ENCODE assay signal across 41 mouse cellular contexts in the genomic region with DNA sequence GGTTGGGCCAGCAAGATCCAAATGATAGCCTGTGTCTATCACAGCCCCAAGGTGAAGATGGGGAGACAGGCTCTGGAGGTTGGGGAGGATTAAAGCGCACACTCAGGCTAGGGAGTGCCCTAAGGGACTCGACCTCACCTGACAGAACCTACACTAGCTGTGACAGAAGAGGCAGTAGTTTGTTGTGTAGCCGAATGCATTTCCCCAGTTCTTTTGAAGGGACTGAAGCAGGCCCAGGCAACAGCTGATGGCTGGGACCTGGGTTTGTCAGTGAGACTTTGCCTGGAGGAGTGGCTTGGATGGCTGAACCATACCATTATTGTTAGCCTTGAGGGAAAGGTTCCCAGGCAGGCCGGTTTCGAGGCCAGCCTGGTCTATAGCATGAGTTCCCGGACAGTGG. TPM values are rescaled to one million over a fixed set of nuclear protein-coding genes. Genes with fewer than 3 reads are reported as not detected.
"Had no signal": no experiment of that assay in that cellular context is flagged by ENCODE, and none has a peak within 500 bp of the region (broad histone marks: within the 10 kb centered on the region; RNA-seq: fewer than 3 reads in every experiment).

No protein-coding gene starts in this region.

- H3K4me1 ChIP-seq: hindbrain, embryonic 10.5 days; hindbrain, embryonic 12.5 days; intestine, embryonic 15.5 days; limb, embryonic 13.5 days; limb, embryonic 15.5 days had no signal

- DNase-seq: gastrocnemius, postnatal 10 days; gastrocnemius, postnatal 25 days; heart, adult 18-20 months; heart, postnatal 10 days; heart, postnatal 4 days; kidney, adult 18-20 months; kidney, adult 8-10 months; kidney, postnatal 10 days; kidney, postnatal 25 days; kidney, postnatal 4 days; layer of hippocampus, postnatal 36 days; left cerebral cortex, postnatal 4 days had no signal

- H3K27me3 ChIP-seq: heart, embryonic 12.5 days; hindbrain, embryonic 12.5 days; intestine, embryonic 15.5 days; limb, embryonic 13.5 days; limb, embryonic 15.5 days; liver, embryonic 12.5 days had no signal

- H3K4me3 ChIP-seq: heart, embryonic 10.5 days; heart, embryonic 12.5 days; hindbrain, embryonic 10.5 days; hindbrain, embryonic 12.5 days; intestine, embryonic 15.5 days; layer of hippocampus, adult 2 months; limb, embryonic 13.5 days; limb, embryonic 15.5 days; liver, embryonic 12.5 days had no signal

- H3K27ac ChIP-seq: heart, embryonic 10.5 days; hindbrain, embryonic 10.5 days; hindbrain, embryonic 12.5 days; hindbrain, embryonic 14.5 days; intestine, embryonic 15.5 days; layer of hippocampus, adult 2 months; limb, embryonic 13.5 days; limb, embryonic 15.5 days; liver, embryonic 12.5 days had no signal

- H3K9me3 ChIP-seq: heart, embryonic 10.5 days; heart, embryonic 12.5 days; hindbrain, embryonic 10.5 days; hindbrain, embryonic 12.5 days; intestine, embryonic 15.5 days; limb, embryonic 13.5 days; limb, embryonic 15.5 days; liver, embryonic 12.5 days had no signal

- H3K36me3 ChIP-seq: hindbrain, embryonic 12.5 days; intestine, embryonic 15.5 days; limb, embryonic 15.5 days had no signal

RNA-seq across cellular contexts. Expression of a gene that starts 2.6 kb away (rescaled TPM):
- total RNA-seq: gastrocnemius, adult 18-20 months; gastrocnemius, postnatal 10 days; gastrocnemius, postnatal 25 days; gastrocnemius, postnatal 4 days; granulocyte monocyte progenitor cell, adult 5-6 weeks; heart, adult 18-20 months; heart, adult 8-10 months; heart, postnatal 10 days; heart, postnatal 25 days; heart, postnatal 4 days; layer of hippocampus, adult 2 months; layer of hippocampus, postnatal 14 days; layer of hippocampus, postnatal 36 days; left cerebral cortex, adult 18-20 months; left cerebral cortex, adult 8-10 months; left cerebral cortex, postnatal 10 days; left cerebral cortex, postnatal 25 days; left cerebral cortex, postnatal 4 days; liver, adult 2 months had no signal
- polyA plus RNA-seq: heart, embryonic 10.5 days; heart, embryonic 12.5 days; heart, embryonic 14.5 days; heart, embryonic 16.5 days; hindbrain, embryonic 10.5 days; hindbrain, embryonic 12.5 days; hindbrain, embryonic 16.5 days; inflammation-experienced regulatory T-cells, adult 6 months; intestine, embryonic 15.5 days; intestine, postnatal 0 days; kidney, embryonic 14.5 days; kidney, embryonic 16.5 days; limb, embryonic 11.5 days; limb, embryonic 13.5 days; limb, embryonic 15.5 days; liver, adult 2 months; liver, embryonic 12.5 days had no signal
